Mouse (Mus musculus): ENCODE data around the gene Arhgap27.

Gene Arhgap27

DNA sequence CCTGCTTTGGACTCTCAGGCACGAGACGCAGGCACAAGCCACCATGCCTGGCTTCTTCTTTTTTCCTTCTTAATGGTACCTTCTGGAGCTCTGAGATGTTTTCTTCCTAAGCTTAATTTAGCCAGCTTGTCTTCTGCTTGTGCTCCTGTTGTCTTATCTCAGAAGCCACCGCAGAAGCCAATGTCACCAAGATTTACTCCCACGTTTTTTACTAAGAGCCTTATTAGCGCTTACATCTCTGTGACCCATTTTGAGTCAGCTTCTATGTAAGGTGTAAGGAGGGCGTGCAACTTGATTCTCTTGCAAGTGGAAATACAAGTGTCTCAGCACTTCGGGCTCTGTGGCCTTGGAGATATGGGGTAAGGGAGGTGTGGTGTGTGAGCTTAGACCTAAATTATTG is 18.0 kb upstream of the Arhgap27 start:
- no peak for DNase-seq (ENCODE audit: low read depth, low spot score)

DNA sequence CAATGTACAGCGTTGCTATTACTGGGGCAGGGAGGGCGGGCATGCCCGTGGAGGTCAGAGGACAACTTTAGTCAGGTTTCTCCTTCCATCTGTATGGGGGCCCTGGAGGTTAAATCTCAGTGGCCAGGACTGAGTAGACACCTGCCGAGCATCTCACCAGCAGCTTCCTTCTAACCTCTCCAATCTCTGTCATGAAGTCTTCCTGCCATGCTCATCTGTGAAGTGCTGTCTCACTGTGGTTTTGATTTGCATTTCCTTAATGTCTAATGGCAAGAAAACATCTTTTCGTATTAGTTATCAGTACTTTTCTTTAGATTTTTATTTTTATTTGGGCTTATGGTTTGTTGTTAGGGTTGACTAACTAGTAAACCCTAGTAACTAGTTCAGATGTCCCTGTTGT is 17.0 kb upstream of the Arhgap27 start:
- no peak for DNase-seq (ENCODE audit: low read depth, low spot score)

DNA sequence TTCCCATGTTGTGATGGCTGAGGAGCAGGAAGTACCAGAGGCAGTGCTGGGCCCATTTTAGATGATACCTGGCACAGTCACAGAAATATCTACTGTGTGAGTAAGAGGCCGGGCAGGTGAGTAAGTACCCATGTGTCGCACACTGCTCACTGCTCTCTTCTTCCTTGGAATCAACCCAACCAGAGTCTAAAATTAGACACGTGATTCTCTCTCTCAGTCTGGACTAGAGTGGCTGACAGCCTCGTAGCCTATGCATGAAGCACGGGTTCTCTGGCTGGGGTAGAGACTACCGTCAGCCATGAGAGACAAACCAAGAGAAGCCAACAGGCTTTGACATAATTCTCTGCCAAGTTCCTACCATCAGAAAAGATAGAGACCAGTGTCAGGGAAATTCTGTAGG is 14.8 kb upstream of the Arhgap27 start:
- no peak for DNase-seq (ENCODE audit: low read depth, low spot score)

DNA sequence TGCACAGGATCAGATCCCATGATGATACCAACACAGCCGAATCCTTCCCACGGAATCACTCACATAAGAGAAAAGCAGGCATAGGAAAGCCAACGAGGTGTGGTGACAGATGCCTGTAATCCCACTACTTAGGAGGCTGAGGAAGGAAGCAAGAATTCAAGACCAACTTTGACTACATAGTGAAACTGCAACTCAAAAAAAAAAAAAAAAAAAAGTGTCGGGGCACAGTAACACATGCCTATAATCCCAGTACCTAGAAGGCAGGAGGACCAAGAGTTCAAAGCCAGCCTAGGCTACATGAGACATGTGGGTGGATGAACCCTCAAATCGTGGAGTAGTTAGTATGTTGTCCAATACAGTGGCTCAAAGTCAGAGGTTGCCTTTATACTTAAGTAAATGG is 12.3 kb upstream of the Arhgap27 start:
- DNase-seq (ENCODE audit: low read depth, low spot score), result no peak

DNA sequence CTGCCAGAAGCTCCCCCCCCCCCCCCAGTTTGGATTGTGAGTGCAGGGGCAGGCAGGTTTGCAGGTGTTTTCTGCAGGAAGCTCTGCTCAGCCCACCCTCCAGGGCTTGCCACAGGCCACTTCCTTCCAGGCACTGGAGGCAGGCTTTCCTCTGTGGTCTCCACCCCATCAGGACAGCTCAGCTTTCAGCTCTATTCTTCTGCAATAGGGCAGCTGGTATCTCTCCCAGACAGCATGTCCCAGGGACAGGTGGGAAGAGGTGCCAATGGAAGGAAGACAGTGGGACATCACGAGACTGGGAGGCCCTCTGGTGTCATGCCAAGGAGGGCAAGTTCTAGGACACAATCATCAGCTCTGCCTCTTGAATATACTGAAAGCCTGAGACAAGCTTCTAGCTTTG is 11.8 kb upstream of the Arhgap27 start:
- no peak for DNase-seq (ENCODE audit: low read depth, low spot score)

DNA sequence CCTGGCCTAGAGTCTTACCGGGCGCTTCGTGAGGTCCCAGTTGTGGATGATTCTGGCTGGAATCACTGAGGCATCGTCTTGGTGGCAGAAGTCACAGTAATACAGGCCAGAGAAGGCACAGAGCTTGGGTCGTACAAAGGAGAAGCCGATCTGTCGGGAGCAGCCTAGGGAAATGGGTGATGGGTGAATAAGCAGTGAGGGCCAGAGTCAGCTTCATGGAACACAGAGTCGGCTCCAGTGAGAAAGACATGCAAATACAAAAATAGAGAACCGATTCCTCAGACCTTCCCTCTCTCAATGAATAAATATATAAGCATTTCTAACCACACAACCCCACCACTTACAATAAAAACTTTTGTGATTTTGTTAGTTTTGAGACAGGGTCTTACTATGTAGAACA is 10.4 kb upstream of the Arhgap27 start:
- no peak for DNase-seq (ENCODE audit: low read depth, low spot score)

DNA sequence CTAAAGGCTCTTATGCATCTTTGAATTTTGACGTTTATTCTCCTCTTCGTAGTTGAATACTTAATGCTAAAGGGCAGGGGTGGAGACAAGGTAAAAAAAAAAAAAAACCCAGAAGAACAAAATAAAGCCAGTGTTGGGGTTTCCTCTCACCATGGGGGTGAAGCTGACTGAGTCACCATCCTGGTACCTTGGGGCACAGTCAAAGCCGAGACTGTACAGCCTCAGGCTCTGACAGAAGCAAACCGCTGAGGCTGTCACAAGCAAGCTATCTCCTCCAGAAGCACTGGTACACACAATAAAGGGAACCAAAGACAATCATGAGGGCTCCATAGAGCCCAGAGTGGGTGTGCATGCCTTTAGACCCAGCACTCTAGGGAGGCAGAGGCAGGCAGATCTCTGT is 9.1 kb upstream of the Arhgap27 start:
- no peak for DNase-seq (ENCODE audit: low read depth, low spot score)

DNA sequence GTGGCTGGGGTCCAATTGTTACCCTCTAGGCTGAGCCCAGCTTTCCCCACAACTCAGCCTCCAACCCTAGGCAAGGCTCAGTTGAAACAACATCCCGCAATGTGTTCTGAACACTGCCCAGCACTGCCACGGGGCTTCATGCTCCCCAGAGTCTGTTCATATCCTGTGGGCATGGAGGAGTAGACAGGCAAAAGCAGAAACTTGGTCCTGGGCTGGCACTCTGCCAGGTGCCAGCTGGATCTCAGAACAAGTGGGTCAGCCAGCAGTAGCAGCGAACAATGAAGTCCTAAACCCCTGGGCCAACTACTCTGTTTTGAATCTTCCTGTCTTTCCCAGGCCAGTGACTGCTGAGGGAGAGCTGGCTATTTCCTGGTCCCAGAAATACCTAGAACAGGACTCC is 8.6 kb upstream of the Arhgap27 start:
- no peak for DNase-seq (ENCODE audit: low read depth, low spot score)

DNA sequence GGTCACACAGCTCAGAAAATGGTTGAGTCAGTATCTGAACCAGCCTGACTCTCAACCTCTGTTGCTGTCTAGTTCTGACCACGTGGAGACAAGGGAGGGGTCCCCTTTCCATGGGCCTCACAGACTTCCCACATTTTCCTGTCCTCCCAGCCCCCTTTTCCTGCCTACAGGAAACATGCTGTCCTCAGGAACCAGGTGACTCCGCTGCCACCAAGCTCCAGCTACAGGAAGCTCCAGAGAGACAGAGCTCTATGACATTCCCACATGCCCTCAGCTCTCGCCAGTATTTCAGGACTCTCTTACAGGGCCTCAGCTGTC is 7.7 kb upstream of the Arhgap27 start:
- no peak for DNase-seq (ENCODE audit: low read depth, low spot score)

DNA sequence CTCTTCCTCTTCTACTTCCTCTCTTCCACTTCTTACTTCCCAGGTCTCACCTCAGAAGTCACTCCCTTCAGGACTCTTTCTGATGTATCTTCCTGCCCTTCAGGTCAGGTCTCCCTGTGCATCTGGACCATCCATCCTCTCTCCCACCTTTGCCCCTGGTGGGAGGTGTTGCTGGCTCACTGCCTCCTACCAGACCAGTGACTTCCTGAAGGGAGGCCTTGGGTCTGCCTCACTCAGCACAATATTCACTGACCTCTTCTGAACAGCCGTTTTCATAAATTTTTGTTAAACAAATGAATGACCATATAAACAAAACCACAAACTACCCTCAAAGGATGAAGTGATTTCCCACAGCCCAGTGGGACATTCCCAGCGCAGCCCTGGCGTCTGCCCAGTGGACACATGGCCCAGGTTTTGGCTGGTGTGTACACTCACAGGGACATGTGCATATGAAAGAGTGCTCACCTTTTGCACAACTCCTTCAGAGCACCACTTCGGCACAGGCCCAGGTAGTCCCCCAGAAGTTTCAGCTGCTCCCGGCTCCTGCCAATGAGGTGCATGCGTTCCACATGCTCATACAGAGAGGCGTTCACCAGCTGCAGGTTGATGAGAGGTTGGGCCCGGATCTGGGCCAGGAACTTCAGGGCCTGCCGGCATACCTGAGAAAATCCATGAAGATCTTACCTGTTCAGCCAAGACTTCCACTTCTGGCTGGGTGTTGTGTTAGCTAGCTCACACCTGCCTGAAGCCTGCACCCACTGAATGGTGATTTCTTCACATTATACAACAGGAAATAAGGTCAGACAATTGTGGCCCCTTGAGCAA is 7.1 kb upstream of the Arhgap27 start:
- no peak for DNase-seq (ENCODE audit: low read depth, low spot score)

DNA sequence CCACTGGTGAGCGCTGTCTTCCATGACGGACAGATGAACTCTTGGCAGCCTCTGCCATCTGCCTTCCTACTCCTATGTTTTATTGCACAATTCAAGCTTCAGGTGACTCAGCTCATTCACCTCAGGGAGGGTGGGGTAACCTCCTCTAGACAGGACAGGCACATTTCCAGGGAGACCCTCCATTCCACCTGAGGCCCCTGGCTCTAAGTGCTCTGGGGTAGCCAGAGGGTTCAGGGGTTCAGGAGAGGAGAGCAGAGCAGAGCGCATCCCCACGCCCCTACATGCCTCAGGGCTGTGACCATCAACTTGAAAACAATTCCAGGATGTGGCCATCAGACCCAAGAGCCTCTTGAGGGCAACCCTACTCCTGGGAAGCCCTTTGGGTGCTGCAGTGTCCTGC is 2.0 kb upstream of the Arhgap27 start:
- DNase-seq (ENCODE audit: low read depth, low spot score), result no peak

DNA sequence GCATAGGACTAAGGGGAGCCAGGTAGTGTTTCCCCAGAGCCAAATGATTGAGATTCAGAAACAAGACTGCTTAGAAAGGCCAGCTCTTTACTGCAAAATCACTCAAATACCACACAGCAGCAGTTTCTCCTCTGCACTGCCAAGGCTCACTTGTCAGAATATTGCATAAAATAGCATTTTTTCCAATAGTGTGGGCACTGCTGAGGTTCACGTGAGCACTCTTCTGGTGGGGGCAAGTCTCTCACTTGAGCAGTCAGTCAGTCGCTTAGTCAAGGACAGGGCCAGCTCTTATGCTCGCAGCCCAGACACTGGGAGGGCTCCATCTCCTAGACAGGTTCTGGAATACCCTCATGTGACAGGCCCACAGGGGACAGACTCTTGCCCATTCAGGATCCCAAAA is 1.5 kb upstream of the Arhgap27 start:
- no peak for DNase-seq (ENCODE audit: low read depth, low spot score)

DNA sequence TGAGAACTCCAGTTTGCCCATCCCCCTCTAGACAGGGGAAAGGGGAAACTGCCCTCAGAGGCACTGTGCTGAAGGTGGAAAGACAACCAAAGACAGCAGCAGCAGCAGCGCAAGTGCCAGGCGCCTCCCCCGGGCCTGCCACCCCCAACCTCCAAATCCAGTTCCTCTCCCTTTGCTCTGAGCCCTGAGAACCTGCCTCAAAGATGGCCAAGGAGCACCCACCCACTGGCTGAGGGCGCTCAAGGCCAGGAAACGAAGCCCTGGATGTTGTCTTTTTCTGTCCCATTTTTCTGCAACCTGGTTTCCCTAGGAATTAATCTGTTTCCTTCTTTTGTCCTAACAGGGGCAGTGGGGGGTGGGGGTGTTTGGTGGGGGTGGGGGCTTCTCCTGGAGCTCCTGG is 843 bp upstream of the Arhgap27 start:
- DNase-seq (ENCODE audit: low read depth, low spot score), result no peak

DNA sequence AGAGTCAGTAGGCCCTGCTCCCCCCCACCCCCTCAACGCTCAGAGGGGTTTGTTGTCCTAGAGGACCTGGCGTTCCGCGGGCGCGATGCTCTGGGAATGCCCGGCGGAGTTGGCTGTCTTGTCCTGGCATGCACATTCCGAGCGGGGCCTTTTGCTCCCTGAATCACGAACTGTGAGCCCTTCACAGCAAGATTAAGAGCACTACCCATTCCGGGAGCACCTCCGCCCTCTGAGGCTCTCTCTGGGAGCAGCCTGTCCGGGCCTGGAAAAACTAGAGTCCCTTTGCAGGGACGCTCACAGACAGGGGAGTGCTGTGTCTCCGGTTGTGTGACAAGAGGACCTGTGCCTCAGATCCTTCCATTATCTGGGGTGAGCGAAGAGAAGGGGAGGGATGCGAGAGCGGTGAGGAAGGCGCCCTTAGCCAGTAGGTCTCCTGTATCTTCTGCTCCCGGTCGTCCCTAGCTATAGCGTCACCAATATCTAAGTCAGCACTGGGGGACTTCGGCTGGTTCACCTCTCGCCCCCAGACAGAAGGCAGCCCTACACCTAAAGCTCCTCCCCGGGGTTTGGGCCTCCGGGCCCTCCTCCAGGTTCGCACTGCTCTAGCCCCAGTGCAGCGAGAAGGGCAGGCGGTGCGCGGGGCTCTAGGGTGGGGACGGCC is 841 bp downstream of the Arhgap27 start:
- no peak for DNase-seq (ENCODE audit: low read depth, low spot score)

DNA sequence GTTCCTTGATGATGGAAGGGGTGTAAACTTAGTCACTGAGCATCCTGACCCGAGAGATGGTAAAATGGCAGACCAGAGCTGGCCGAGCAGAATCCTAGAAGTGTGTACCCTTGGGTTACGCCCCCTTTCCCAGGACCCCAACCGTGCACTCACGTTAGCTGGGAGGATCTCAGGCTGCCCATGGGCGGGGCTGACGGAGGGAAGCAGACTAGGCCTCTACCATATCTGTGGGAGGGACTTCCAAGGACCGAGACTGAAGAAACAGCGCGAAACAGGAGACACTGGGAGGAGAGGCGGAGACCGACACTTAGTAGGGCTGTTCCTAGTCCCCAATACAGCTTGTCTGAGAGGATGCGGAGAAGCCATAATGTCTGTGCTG is 1.4 kb downstream of the Arhgap27 start:
- no peak for DNase-seq (ENCODE audit: low read depth, low spot score)

DNA sequence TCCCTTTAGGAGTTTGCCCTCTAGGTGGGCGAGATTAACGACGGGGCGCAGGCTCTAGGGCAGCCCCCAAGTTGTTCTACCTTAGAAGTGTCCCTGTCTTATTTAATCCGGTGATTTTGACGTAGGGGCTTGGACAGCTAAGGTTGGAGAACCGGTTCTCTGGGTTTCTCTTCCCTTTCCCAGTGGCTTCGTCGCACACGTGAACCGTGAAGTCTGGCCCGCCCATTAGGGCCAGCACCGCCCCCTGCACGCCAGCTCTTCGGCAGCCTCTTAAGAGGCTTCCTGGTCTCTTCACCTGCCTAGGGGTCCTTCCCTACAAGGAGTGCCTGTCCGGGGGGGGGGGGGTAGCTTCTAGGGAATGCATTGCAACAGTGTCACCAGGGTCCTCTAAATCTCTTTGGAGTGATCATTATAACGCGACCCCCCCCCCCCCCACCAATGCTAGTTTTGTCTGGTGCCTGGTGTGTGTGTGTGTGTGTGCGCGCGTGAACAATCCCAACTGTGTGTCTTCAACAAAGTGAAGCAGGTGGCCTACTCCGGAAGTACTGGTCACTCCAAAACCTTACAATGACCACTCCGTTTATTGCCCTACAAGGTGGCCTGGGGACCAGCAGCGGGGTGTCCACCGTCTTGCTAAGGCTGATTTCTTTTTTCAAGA is 2.0 kb downstream of the Arhgap27 start:
- DNase-seq (ENCODE audit: low read depth, low spot score), result no peak

DNA sequence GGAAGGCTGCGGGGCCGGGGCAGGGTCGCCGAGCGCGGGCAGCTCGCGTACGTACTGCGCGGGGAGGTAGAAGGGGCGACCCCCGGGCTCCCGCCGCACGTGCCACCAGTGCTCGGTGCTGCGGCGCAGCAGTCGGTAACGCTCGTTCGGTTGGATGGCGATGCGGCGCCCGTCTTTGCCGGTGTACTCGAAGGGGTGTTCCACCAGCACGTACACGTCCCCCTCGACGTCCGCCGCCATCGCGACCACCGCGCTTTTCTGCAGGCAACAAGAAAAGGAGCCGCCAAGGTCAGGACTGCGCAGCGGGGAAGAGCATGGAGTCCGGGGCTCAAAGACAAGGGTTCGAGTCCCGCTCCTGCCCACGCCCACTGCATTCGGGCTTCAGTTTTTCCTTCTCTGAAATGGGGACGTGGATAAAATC is 2.8 kb downstream of the Arhgap27 start:
- DNase-seq (ENCODE audit: low read depth, low spot score), result no peak

DNA sequence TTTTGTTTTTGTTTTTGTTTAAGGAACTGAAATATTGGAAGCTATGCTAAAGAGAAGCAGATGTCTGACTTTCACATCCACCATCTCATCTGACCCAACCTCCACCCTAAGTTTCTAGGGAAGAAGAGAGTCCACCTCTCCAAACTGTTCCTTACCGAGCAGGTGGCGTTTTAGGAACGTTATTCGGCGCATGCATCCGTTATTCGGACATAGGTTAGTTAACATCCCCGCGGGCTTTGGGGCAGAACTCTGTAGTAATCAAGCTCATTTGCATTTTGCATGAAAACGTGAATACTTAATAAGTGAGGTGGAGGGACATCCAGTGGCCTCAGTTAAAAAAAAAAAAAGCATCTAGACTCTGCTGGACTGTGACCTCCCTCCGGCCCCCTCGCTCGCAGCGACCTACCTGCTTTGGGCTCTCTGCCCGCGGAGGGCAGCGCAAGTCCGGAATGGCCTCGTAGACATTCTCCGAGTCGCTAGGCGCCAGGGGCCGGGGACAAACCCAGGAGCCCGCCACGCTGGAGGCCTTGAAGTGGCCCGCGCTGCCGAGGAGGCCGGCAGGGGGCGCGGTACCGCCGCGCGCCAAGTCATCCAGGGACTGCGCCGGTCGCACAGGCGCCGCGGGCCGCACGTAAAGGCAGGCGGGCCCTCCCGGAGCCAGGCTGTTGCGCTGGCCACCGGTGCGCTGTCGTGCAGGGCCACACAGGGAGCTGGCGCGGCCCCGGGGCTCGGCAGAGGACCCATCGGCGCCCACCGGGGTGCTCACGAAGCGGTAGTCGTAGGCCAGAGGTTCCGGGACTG is 3.5 kb downstream of the Arhgap27 start:
- peak; percentile 3 for DNase-seq (ENCODE audit: low read depth, low spot score)

DNA sequence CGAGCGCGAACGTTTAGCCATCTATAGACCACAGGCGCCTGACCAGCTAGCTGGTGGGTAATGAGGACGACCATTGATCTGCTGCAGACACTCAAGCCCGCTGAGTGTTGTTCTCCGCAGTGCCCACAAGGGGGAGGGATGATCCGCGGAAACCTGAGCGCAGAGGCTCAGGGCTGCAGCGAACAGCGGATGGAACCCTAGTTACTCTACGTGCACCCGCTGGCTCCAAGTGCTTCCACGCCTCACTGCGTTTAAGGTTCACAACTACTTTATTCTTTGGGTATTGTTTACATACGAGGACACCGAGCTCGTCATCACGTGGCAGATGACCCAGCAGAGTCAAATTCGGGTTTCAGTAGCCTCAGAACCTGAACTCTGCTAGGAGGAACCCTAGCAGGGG is 4.4 kb downstream of the Arhgap27 start:
- DNase-seq (ENCODE audit: low read depth, low spot score), result no peak

DNA sequence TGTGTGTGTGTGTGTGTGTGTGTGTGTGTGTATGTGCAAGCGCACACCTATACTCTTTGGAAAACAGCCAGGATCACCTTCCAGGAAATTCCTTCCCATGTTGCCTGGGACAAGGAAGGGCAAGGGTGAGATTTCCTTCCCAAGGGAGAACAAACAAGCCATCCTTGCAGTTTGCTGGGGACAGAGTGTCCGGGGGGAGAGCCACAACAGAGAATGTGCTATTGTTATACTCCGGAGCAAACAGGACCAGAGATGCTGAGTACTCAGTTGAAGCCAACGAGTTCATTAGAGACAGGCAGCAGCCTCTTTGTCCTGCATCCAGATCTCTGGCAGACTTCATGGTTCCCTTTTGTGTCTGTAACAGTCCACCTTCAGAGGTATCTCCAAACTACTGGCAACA is 5.2 kb downstream of the Arhgap27 start:
- no peak for DNase-seq (ENCODE audit: low read depth, low spot score)

DNA sequence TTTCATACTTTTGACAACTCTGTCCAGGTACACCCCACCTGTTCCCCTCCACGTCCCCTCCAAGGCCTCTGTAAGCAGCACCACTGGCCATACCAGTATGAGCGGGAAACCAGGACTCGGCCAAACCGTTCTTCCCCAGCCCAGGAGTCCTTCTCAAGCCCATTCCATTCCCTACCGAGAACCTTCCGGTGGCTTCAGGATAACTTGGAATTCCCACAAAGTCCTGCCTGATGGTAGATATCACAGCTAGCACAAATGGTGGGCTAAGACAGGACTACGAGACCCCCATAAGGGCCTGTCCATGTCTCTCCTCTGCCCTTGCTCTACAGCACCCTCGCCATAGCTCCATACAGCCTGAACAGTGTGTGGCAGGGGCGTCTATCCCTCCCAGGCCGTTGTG is 5.8 kb downstream of the Arhgap27 start:
- DNase-seq (ENCODE audit: low read depth, low spot score), result no peak

DNA sequence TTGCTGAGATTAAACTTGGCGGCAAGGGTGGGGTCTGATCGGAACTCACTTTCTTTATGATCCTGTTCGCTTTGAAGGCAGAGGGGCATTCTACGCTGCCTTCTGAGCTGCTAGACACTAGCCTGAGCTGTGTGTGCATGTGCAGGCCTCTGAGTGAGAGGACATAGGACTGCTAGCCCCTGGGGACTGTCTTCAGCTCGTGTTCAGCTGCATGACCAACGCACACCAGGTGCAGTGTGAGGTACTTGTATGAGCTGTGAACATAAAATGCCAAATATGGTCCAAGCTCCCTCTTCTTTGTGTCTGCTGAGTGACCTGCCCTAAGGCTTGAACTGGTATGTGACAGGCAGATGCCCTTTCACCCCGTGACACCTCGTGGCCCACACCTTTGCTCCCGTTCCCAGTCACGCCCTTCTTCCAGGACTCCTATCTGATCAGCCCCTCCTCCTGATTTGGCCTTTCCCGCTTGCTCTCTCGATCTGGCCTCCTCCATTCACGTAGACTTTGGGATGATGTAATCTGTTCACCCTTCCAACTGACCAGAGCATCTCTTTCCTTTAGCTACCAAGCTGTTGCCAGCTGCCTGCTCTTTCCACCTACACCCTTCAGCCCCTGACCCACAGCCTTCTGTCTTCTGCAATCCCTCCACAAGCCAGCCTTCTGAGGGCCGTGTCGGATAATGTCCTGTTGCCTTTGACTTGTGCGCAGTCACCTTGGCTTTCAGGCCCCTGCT is 6.4 kb downstream of the Arhgap27 start:
- DNase-seq (ENCODE audit: low read depth, low spot score), result no peak

Measured in c-Kit-negative CD71-positive TER-119-positive erythroid progenitor cells, embryonic 14.5 days (primary cell).